Mouse (Mus musculus): ENCODE data around the gene Glt28d2. TPM values are rescaled to one million over a fixed set of nuclear protein-coding genes. Genes with fewer than 3 reads are reported as not detected.
"Not testable (repeated sequence)": the region's sequence is repeated elsewhere in the genome, so short reads cannot be mapped to it uniquely, and the experiment has no call there.

Gene Glt28d2
- total RNA-seq (2022), result 1 to 10 TPM; 1.9 to 3.7 (median 2.8) TPM

DNA sequence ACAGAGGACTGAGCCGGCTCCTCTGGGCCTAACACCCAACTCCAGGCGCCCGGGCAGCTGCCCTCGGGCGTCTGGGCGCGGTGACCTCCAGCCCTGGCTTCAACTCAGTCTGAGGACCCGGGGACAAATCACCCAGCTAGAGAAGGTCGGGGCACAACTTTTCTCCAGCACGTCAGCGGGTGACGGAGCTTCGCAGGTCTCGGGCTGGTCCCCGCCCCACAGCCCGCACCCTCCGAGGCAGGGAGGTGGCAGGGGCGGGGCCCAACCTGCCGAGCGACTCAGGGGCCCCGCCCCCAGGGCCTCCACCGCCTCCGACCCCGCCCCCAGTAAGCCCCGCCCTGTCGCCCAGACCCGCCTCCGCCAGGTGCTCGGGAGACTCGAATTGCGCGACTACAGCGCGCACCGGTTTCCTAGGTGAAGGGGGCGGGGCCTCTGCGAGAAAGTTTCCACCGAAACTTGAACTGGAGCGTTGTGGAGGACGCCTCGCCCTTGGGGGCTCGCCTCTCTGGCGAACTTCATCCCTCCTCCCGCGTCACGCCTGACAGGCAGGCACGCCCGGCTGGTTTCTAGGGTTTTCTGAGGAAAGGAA is at the start of gene Glt28d2, which contains the start of gene Gm37240:
Gene Glt28d2, minus strand, starts transcription at position 278 of the 589 bp plus-strand sequence.
Gene Gm37240, minus strand, starts transcription at position 280 of the 589 bp plus-strand sequence.
- peak; percentile 79 for DNase-seq

GRCm38 (mm10) chr3:85933586-85933985 is 46.3 kb upstream of the Glt28d2 start:
- DNase-seq, result no peak

- no peak for DNase-seq
These were observed 44.5 kb upstream of the Glt28d2 start for GRCm38 (mm10) chr3:85931859-85932258.

- DNase-seq, result no peak
These were observed 43.4 kb upstream of the Glt28d2 start for GRCm38 (mm10) chr3:85930671-85931255.

DNA sequence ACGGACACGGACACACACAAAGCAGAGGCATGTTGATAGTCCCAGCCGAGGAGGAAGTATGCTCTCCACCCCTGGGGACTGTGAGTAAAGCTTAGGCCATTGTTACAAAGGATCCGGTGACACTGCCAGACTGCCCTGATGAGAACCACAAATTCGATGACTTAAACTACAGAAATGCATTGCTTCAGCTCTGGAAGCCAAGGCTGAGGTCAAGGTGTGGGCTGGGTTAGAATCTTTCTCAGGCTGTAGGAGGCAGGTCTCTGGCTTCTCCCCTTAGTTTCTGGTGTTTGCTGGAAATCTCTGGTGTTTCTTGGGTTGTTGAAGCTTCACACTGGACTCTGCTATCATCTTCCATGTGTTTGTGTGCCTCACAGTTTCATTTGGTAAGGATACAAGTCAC is 42.4 kb upstream of the Glt28d2 start:
- DNase-seq, result peak; percentile 19

DNA sequence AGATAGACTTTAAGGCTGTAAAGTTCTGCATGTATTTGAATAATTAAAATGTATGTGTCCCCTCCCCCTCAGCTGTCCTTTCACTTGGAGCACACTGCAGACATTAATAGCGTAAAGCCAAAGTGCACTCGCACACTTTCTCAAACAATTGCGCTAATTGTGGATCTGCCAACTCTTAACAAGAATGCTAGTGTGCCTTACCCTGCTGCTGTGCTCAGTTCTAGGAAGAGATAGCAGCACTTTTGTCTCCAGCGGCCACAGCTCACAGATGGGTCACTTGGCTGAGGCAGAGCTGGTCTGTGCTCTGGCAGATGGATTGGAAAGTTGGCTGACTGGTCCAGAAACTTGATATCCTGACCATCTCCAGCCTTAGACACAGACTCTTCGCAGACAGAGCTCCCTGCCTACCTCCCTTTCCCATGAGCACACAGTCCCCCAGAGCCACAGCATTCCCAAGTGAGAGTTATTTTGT is 40.9 kb upstream of the Glt28d2 start:
- no peak for DNase-seq

GRCm38 (mm10) chr3:85927296-85927695 is 40.0 kb upstream of the Glt28d2 start:
- no peak for DNase-seq

DNA sequence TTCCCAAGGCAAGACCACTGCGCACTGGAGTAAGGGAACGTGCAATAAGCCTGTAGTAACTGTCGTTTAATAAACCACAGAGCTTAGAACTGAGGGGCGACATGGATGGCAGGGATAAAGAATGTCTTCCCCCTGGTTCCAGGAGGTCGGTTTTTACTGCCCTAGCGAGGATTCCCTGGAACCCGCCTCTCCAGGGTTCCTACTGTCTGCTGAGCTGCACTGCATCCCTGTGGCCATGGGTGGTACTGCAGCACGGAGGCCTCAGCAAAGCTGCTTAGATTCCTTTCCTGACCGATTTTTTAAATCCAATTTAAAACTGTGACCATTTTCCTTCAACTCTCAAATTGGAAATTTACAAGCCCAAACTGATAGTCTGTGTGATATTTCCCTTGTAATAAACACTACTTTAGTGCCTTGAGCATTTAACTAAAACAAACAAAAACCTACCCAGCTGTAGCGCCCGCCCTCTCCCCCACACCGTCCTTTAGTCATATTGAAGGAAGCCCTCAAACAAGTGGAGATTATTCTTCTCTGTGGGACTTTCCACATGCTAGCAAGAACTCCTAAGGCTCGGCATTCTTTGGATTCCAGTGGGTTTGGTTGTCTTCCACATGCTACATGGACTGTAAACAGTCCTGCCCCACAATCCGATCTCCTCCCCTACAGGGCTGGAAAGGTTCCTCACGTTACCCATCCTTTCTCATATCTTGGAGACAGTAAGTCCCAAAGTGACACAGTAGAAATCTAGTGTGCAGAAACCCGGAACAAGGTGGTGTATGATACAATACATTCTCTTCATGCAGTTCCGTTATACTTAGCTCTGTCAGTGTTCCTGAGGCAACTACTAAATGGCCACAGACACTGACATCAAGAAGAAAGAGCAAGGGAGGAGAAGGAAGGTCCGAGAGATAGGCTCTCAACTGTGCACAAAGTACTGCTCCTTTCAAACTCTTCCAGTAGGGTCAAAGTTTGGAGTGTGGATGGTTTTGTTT is 36.9 kb upstream of the Glt28d2 start:
- DNase-seq, result peak; percentile 44

- DNase-seq, result no peak
These were observed 36.0 kb upstream of the Glt28d2 start for GRCm38 (mm10) chr3:85923343-85923742.

- DNase-seq, result peak; percentile 85
These were observed 35.0 kb upstream of the Glt28d2 start for GRCm38 (mm10) chr3:85922331-85922730.

- not testable (repeated sequence) for DNase-seq
These were observed 33.4 kb upstream of the Glt28d2 start for GRCm38 (mm10) chr3:85920671-85921070.

DNA sequence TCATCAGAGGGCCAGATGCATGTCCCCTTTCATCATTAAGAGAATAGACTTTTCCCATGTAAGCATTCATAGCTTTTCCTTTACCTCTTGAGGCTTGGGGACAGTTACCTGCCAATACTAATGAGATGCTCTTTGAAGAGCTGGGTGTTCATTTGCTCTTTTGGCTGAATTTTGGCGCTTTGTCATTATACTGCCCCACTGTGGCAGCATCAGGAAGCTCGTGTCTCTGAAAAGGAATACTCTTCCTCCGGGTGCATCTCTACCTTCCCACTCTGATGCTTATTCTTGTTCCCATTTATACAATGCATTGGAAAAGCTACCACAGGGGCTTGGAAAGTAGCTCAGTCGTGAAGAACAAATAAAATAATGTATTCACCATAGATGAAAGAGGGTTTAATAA is 30.3 kb upstream of the Glt28d2 start:
- no peak for DNase-seq

GRCm38 (mm10) chr3:85914806-85915205 is 27.5 kb upstream of the Glt28d2 start:
- DNase-seq, result no peak

DNA sequence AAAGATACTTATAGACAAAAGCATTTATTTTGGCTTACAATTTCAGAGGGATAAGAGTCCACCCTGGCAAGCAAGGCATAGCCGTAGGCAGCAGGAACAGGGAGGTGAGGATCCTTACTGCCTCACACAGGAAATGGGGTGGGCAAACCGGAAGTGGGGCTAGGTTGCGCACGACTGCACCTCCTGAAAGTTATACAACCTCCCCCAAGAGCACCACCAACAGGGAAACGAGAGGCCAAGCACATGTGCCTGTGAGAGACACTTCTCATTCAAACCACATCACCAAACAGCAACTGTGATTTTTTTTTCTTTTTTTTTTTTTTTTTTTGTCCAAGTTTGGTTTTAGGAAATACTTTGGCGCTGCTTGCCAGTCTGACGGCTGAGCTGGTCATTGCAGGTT is 19.8 kb upstream of the Glt28d2 start:
- no peak for DNase-seq

- DNase-seq, result no peak
These were observed 17.1 kb upstream of the Glt28d2 start for GRCm38 (mm10) chr3:85904371-85904770.

- DNase-seq, result no peak
These were observed 7.7 kb upstream of the Glt28d2 start for GRCm38 (mm10) chr3:85895020-85895419.

DNA sequence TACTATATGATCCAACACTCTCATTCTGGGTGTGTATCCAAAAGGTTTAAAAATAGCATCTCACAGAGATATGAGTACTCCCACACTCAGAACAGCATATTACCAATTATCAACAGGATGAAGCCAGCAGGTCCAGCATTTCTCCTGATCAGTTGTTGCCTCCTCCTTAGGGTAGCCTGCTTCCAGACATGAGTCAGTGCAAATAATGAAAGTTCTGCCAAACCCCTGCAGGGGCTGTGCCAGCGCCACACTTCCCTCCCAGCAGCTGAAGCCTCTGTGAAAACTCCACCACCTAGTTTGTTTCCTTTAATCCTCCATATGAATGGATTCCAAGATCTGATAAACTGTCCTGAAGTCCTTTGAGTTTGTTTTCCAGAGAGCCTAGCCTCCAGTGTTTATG is 4.3 kb upstream of the Glt28d2 start:
- no peak for DNase-seq

DNA sequence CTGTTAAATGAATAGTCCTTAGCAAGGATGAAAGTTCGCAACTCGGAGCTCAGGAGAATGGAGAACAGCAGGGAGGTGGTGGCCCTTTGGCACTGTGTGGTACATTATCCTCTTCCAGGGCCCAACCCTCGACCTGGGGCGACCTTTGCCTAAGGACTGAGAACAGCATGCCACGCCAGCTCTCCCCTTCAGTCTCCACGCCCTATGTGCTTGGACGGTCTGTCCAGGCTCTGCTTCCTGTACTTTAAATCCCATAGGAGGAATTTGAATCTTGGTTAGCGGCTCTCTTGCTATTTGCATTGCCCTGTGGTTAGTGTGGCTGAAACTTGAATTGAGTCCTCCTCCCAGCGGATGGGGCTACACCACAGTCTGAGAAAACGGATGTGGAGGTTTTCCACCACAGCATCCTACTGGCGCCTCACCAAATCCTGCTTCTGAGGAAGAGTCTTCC is 930 bp upstream of the Glt28d2 start:
- peak; percentile 8 for DNase-seq

DNA sequence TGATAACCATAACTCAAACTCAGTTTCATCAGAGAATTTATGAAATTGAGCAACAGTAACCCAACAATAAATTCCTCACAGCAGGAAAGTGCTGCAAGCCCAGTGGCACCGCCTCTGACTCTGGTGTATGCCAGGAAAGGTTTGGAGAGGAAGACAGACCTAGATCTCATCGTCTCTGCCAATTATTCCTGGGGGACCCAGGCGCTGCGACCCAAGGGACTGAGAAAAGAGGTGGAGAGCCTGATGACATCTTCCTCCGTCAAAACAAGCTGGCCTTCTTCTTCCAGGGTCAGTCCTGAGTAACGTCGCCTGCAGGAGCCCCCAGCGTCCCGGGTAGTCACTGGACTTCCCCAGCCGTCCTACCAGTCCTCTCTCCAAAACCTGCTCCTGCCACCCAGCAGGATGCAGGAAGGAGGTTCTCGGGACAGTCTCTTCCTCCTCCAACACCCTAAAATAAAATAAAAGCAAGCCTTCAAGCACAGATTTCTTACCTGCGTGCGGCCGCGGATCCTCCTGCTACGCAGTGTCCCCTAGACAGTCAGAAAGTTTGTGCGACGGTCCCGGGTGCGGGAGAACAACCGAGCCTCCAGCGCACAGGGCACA is 579 bp downstream of the Glt28d2 start:
- DNase-seq, result peak; percentile 24

- DNase-seq, result no peak
These were observed 1.4 kb downstream of the Glt28d2 start for GRCm38 (mm10) chr3:85885906-85886305.

DNA sequence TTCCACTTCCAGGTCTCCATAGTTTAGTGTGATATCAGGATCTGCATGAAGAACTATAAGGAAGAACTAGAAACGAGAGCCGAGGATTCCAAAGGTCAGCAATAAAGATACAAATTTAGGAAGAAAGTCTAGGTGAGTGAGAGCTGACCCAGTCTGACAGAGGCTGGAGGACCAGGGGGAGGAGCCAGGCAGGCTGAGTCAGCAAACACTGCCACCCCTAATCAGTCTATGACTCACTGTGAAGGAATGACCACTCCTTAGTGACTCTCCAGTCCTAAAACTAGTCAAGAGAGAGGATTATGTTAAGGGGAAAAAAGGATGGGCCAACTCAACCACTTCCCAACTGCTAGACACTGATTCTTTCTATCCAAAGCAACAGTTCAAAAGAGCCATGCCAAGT is 6.6 kb downstream of the Glt28d2 start:
- DNase-seq, result peak; percentile 62

DNA sequence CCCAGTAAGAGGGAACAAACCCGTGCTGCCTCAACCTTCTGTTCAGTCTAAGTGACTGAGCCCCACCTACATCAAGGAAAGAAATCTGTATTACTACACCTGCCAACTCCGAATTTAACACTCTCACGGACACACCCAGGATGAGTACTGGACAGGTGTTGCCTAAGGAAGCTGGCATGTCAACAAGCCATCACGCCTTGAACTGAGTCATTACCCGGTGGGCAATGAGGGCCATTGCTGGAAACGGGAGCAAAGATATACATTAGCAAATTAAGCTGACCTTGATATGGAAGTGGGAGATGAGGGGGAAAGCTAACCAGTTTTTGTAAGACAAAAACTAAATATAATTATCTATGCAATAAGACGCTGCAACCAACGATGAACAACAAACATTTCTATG is 7.2 kb downstream of the Glt28d2 start:
- no peak for DNase-seq

DNA sequence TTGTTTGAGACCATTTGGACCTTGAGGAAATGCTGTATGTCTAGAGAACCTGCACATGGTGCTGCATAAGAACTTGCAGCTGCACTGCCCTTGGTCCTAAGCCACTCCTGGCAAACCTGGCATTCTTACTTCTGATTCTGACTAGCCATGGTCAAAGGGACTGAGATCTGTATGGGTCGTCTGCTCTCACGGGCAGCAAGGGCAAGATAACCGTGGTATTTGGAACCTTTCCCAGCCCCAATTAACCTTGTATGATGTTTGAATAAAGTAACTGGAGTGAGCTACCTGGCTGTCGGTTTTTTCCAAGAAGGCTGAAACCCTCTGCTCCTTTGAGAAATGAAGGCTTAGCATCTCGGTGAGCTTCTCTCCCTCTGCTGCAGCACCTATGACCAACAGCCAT is 8.4 kb downstream of the Glt28d2 start:
- no peak for DNase-seq
